ENCODE assay signal across 31 mouse cellular contexts in the genomic region with DNA sequence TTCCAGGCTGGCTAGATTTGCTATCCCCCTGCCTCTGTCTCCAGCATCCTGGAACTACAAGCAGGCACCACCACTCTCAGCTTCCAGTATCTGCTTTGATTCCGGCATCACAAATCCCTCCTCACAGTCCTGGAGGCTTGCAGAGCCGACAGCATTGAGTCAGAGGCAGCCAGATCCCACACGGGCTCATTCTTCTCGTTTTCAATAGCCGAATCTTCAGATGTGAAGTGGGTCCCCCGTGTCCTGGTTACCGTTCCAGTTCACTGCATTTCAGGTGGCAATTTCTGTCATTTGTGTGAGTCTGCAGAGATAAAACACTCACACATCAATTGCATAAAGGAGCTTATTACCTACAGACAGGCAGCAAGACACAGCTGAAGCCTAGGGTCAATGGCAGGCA.
A peak's percentile ranks its signal among the peaks of the same experiment; 100 is the strongest.
DNase-seq lines count a peak whose midpoint lies in the region; ATAC-seq and TF ChIP-seq lines count a peak whose summit lies in the region.
"Had no signal": no experiment of that assay in that cellular context is flagged by ENCODE, and none has a peak within 500 bp of the region (broad histone marks: within the 10 kb centered on the region; RNA-seq: fewer than 3 reads in every experiment).

No protein-coding gene starts in this region.

- H3K4me2 ChIP-seq in forebrain, embryonic 14.5 days (ENCODE audit: low read length): no peak overlapping the region
- H3K4me2 ChIP-seq in forebrain, embryonic 12.5 days: no peak overlapping the region
- no peak overlapping the region for H3K4me2 ChIP-seq in hindbrain, embryonic 15.5 days
- H3K4me2 ChIP-seq in hindbrain, postnatal 0 days (ENCODE audit: low read depth, low read length): no peak overlapping the region
- H3K4me2 ChIP-seq in midbrain, embryonic 14.5 days (ENCODE audit: low read length): no peak overlapping the region
- H3K4me2 ChIP-seq in neural tube, embryonic 15.5 days: no peak overlapping the region
- H3K4me2 ChIP-seq: embryonic facial prominence, embryonic 12.5 days; heart, embryonic 11.5 days; liver, embryonic 13.5 days; neural tube, embryonic 12.5 days had no signal

- TF ChIP-seq CTCF in hindbrain, postnatal 0 days (IDR thresholded peaks at IDR 0.05; ENCODE audit: low read depth): no peak

- H3K27me3 ChIP-seq in forebrain, embryonic 14.5 days (replicated peaks; ENCODE audit: control insufficient read depth, insufficient read depth, low read length): no peaks in the 10 kb centered on the region
- peaks cover 4% of the 10 kb centered on the region; the same call in 1 of the 2 replicates for H3K27me3 ChIP-seq in forebrain, embryonic 12.5 days
- 0 out of 2 replicates have a peak, but pooled peaks cover 2% of the 10 kb centered on the region for H3K27me3 ChIP-seq in hindbrain, embryonic 15.5 days
- no peaks in the 10 kb centered on the region for H3K27me3 ChIP-seq in hindbrain, postnatal 0 days (ENCODE audit: insufficient read depth, low read length)
- no peaks in the 10 kb centered on the region for H3K27me3 ChIP-seq in midbrain, embryonic 14.5 days (ENCODE audit: control insufficient read depth, insufficient read depth, low read length)
- H3K27me3 ChIP-seq in neural tube, embryonic 15.5 days (replicated peaks): 0 out of 2 replicates have a peak, but pooled peaks cover 5% of the 10 kb centered on the region
- H3K27me3 ChIP-seq: embryonic facial prominence, embryonic 12.5 days; liver, embryonic 13.5 days; megakaryocyte, embryonic 14.5 days had no signal

- H3K9ac ChIP-seq in forebrain, embryonic 14.5 days (ENCODE audit: low read length): no peak overlapping the region
- H3K9ac ChIP-seq in forebrain, embryonic 12.5 days: no peak overlapping the region
- H3K9ac ChIP-seq in hindbrain, embryonic 15.5 days: no peak overlapping the region
- no peak overlapping the region for H3K9ac ChIP-seq in hindbrain, postnatal 0 days (replicated peaks; ENCODE audit: low read length)
- no peak overlapping the region; the same call in 1 of the 2 replicates for H3K9ac ChIP-seq in midbrain, embryonic 14.5 days (replicated peaks; ENCODE audit: low read length)
- H3K9ac ChIP-seq in neural tube, embryonic 15.5 days (replicated peaks): 0 out of 2 replicates have a peak overlapping the region, but pooled peaks have one; percentile 20
- H3K9ac ChIP-seq: embryonic facial prominence, embryonic 12.5 days; liver, embryonic 13.5 days; neural tube, embryonic 12.5 days had no signal

- no peak overlapping the region for H3K4me3 ChIP-seq in forebrain, embryonic 14.5 days (ENCODE audit: low read depth, low read length)
- no peak overlapping the region for H3K4me3 ChIP-seq in forebrain, embryonic 12.5 days (replicated peaks)
- no peak overlapping the region for H3K4me3 ChIP-seq in hindbrain, embryonic 15.5 days
- no peak overlapping the region for H3K4me3 ChIP-seq in hindbrain, postnatal 0 days (ENCODE audit: low read length)
- no peak overlapping the region for H3K4me3 ChIP-seq in midbrain, embryonic 14.5 days (replicated peaks; ENCODE audit: low read depth, low read length)
- H3K4me3 ChIP-seq in neural tube, embryonic 15.5 days (replicated peaks): no peak overlapping the region
- H3K4me3 ChIP-seq: embryonic facial prominence, embryonic 12.5 days; liver, embryonic 13.5 days; megakaryocyte, embryonic 14.5 days; neural tube, embryonic 12.5 days had no signal

- no peak; the same call in 1 of the 2 replicates for ATAC-seq in forebrain, embryonic 14.5 days
- ATAC-seq in forebrain, embryonic 12.5 days (ENCODE audit: low FRiP score): no peak
- no peak for ATAC-seq in hindbrain, embryonic 15.5 days (ENCODE audit: low FRiP score, low read depth)
- ATAC-seq in hindbrain, postnatal 0 days: no peak
- no peak for ATAC-seq in midbrain, embryonic 14.5 days (ENCODE audit: low FRiP score, low TSS enrichment)
- no peak for ATAC-seq in neural tube, embryonic 15.5 days (ENCODE audit: low FRiP score)
- ATAC-seq: activated CD4-positive, CD25-positive, alpha-beta regulatory T cell, adult 4 months; intestine, embryonic 16.5 days; lung, postnatal 0 days had no signal

- peak overlapping the region; percentile 10; the same call in 1 of the 2 replicates for H3K27ac ChIP-seq in forebrain, embryonic 14.5 days (ENCODE audit: low read depth, low read length)
- no peak overlapping the region for H3K27ac ChIP-seq in forebrain, embryonic 12.5 days
- H3K27ac ChIP-seq in hindbrain, embryonic 15.5 days (replicated peaks): peak overlapping the region; percentile 46; the same call in 1 of the 2 replicates
- no peak overlapping the region; the same call in 1 of the 2 replicates for H3K27ac ChIP-seq in hindbrain, postnatal 0 days
- H3K27ac ChIP-seq in midbrain, embryonic 14.5 days (replicated peaks; ENCODE audit: low read depth, low read length): peak overlapping the region; percentile 55; the same call in 1 of the 2 replicates
- H3K27ac ChIP-seq in neural tube, embryonic 15.5 days (replicated peaks): peak overlapping the region; percentile 56; the same call in 1 of the 2 replicates
- H3K27ac ChIP-seq: embryonic facial prominence, embryonic 12.5 days; kidney, postnatal 0 days; liver, embryonic 13.5 days; neural tube, embryonic 12.5 days had no signal

- DNase-seq in forebrain, embryonic 14.5 days (ENCODE audit: low spot score): peak; percentile 28
- no peak for DNase-seq in hindbrain, postnatal 0 days (ENCODE audit: low spot score)
- peak; percentile 62 for DNase-seq in midbrain, embryonic 14.5 days
- DNase-seq in right cerebral cortex, postnatal 10 days (ENCODE audit: low spot score in 2 of 2): no peak
- DNase-seq: adrenal gland, adult 2 months; adrenal gland, postnatal 36 days; cerebellum, adult 11 months; cerebellum, adult 9-10 months; cerebellum, postnatal 36 days; embryo, embryonic 11 days; gastrocnemius, postnatal 36 days; heart, adult 18-20 months; heart, postnatal 36 days; kidney, adult 8-10 months; kidney, postnatal 4 days; liver, embryonic 13.5 days; lung, adult 18-20 months; lung, postnatal 4 days; spleen, adult 18-20 months; thymus, postnatal 14 days had no signal

- WGBS in forebrain, embryonic 14.5 days: 64% methylated on average over 7 of the region's 7 CpGs
- WGBS in forebrain, embryonic 12.5 days: 62% methylated on average over 7 of the region's 7 CpGs
- 44% methylated on average over 7 of the region's 7 CpGs for WGBS in hindbrain, embryonic 15.5 days
- 46% methylated on average over 7 of the region's 7 CpGs for WGBS in hindbrain, postnatal 0 days
- 42% methylated on average over 7 of the region's 7 CpGs for WGBS in midbrain, embryonic 14.5 days
- WGBS in neural tube, embryonic 15.5 days: 36% methylated on average over 7 of the region's 7 CpGs

- H3K36me3 ChIP-seq in forebrain, embryonic 14.5 days (ENCODE audit: control insufficient read depth, insufficient read depth, low read length): no peaks in the 10 kb centered on the region
- H3K36me3 ChIP-seq in forebrain, embryonic 12.5 days (replicated peaks): no peaks in the 10 kb centered on the region
- no peaks in the 10 kb centered on the region for H3K36me3 ChIP-seq in hindbrain, embryonic 15.5 days
- no peaks in the 10 kb centered on the region for H3K36me3 ChIP-seq in hindbrain, postnatal 0 days (ENCODE audit: insufficient read depth, low read length)
- no peaks in the 10 kb centered on the region for H3K36me3 ChIP-seq in midbrain, embryonic 14.5 days (ENCODE audit: control insufficient read depth, insufficient read depth, low read length)
- H3K36me3 ChIP-seq in neural tube, embryonic 15.5 days: no peaks in the 10 kb centered on the region
- H3K36me3 ChIP-seq: embryonic facial prominence, embryonic 12.5 days; liver, embryonic 13.5 days; neural tube, embryonic 12.5 days had no signal

- H3K4me1 ChIP-seq in forebrain, embryonic 14.5 days (ENCODE audit: control insufficient read depth, insufficient read depth, low read length): no peaks in the 10 kb centered on the region
- no peaks in the 10 kb centered on the region for H3K4me1 ChIP-seq in forebrain, embryonic 12.5 days
- H3K4me1 ChIP-seq in hindbrain, embryonic 15.5 days (replicated peaks): no peaks in the 10 kb centered on the region
- H3K4me1 ChIP-seq in hindbrain, postnatal 0 days (ENCODE audit: insufficient read depth, low read length): no peaks in the 10 kb centered on the region
- no peaks in the 10 kb centered on the region for H3K4me1 ChIP-seq in midbrain, embryonic 14.5 days (ENCODE audit: control insufficient read depth, insufficient read depth, low read length)
- 0 out of 2 replicates have a peak, but pooled peaks cover 10% of the 10 kb centered on the region for H3K4me1 ChIP-seq in neural tube, embryonic 15.5 days
- H3K4me1 ChIP-seq: embryonic facial prominence, embryonic 12.5 days; liver, embryonic 13.5 days; neural tube, embryonic 12.5 days had no signal

- no peaks in the 10 kb centered on the region for H3K9me3 ChIP-seq in forebrain, embryonic 14.5 days (replicated peaks; ENCODE audit: control insufficient read depth, low read length)
- H3K9me3 ChIP-seq in forebrain, embryonic 12.5 days: no peaks in the 10 kb centered on the region
- no peaks in the 10 kb centered on the region for H3K9me3 ChIP-seq in hindbrain, embryonic 15.5 days
- no peaks in the 10 kb centered on the region for H3K9me3 ChIP-seq in hindbrain, postnatal 0 days (ENCODE audit: low read length)
- no peaks in the 10 kb centered on the region for H3K9me3 ChIP-seq in midbrain, embryonic 14.5 days (ENCODE audit: control insufficient read depth, low read length)
- H3K9me3 ChIP-seq in neural tube, embryonic 15.5 days (replicated peaks): no peaks in the 10 kb centered on the region
- H3K9me3 ChIP-seq: embryonic facial prominence, embryonic 12.5 days; liver, embryonic 13.5 days; neural tube, embryonic 12.5 days had no signal

Comparison
In these comparisons a context has a peak if more than half of its experiments do, and no peak if none do; other contexts are left out.
1. H3K27ac ChIP-seq: peak in forebrain, embryonic 14.5 days (single experiment), hindbrain, embryonic 15.5 days (single experiment), midbrain, embryonic 14.5 days (single experiment) and neural tube, embryonic 15.5 days (single experiment); none in forebrain, embryonic 12.5 days (single experiment) and hindbrain, postnatal 0 days (single experiment).
2. DNase-seq: peak in forebrain, embryonic 14.5 days (single experiment) and midbrain, embryonic 14.5 days (single experiment); none in hindbrain, postnatal 0 days (single experiment) and right cerebral cortex, postnatal 10 days (0 of 2).